8 mouse cellular contexts compared by ENCODE assay signal in genomic region chr3:96221640-96222038, GRCm38 (mm10). TPM values are rescaled to one million over a fixed set of nuclear protein-coding genes. Genes with fewer than 3 reads are reported as not detected.
DNase-seq lines count a peak whose midpoint lies in the region; ATAC-seq lines count a peak whose summit lies in the region.

No protein-coding gene starts in this region.

- H3K4me1 ChIP-seq in heart, embryonic 12.5 days (replicated peaks), result peaks cover 43% of the 10 kb centered on the region
- peaks cover 25% of the 10 kb centered on the region for H3K4me1 ChIP-seq in forebrain, embryonic 16.5 days (replicated peaks; ENCODE audit: control insufficient read depth, insufficient read depth, low read length)
- H3K4me1 ChIP-seq in liver, embryonic 11.5 days (replicated peaks; ENCODE audit: control insufficient read depth, insufficient read depth, low read length), result peaks cover 33% of the 10 kb centered on the region
- H3K4me1 ChIP-seq in stomach, embryonic 14.5 days (ENCODE audit: control insufficient read depth, insufficient read depth, low read length), result peaks cover 22% of the 10 kb centered on the region

- H3K36me3 ChIP-seq in heart, embryonic 12.5 days, result no peaks in the 10 kb centered on the region
- H3K36me3 ChIP-seq in forebrain, embryonic 16.5 days (ENCODE audit: control insufficient read depth, insufficient read depth), result no peaks in the 10 kb centered on the region
- H3K36me3 ChIP-seq in liver, embryonic 11.5 days (ENCODE audit: control insufficient read depth, insufficient read depth, low read length), result no peaks in the 10 kb centered on the region
- H3K36me3 ChIP-seq in stomach, embryonic 14.5 days (ENCODE audit: control insufficient read depth, insufficient read depth, low read length), result no peaks in the 10 kb centered on the region

- peak overlapping the region; percentile 100 for H3K27ac ChIP-seq in heart, embryonic 12.5 days (ENCODE audit: poor library complexity, severe bottlenecking)
- H3K27ac ChIP-seq in forebrain, embryonic 16.5 days (ENCODE audit: low read length), result peak overlapping the region; percentile 98
- peak overlapping the region; percentile 100 for H3K27ac ChIP-seq in liver, embryonic 11.5 days (ENCODE audit: low read depth, low read length)
- peak overlapping the region; percentile 96 for H3K27ac ChIP-seq in stomach, embryonic 14.5 days (ENCODE audit: low read length)

- peak overlapping the region; percentile 90 for H3K9ac ChIP-seq in heart, embryonic 12.5 days
- H3K9ac ChIP-seq in forebrain, embryonic 16.5 days (replicated peaks; ENCODE audit: low read depth, low read length), result peak overlapping the region; percentile 68
- H3K9ac ChIP-seq in liver, embryonic 11.5 days (ENCODE audit: low read depth, low read length), result peak overlapping the region; percentile 86
- peak overlapping the region; percentile 48 for H3K9ac ChIP-seq in stomach, embryonic 14.5 days (replicated peaks; ENCODE audit: low read depth, low read length)

- H3K4me3 ChIP-seq in heart, embryonic 12.5 days, result peak overlapping the region; percentile 79
- peak overlapping the region; percentile 72 for H3K4me3 ChIP-seq in forebrain, embryonic 16.5 days (replicated peaks; ENCODE audit: low read length)
- peak overlapping the region; percentile 61 for H3K4me3 ChIP-seq in liver, embryonic 11.5 days (ENCODE audit: low read depth, low read length)
- H3K4me3 ChIP-seq in stomach, embryonic 14.5 days (ENCODE audit: low read depth, low read length), result peak overlapping the region; percentile 46

- no peak for ATAC-seq in heart, embryonic 12.5 days (ENCODE audit: insufficient number of reproducible peaks, low FRiP score)
- ATAC-seq in forebrain, embryonic 16.5 days, result no peak
- ATAC-seq in liver, embryonic 11.5 days (replicated peaks; ENCODE audit: low FRiP score), result no peak
- ATAC-seq in stomach, embryonic 14.5 days (ENCODE audit: insufficient number of reproducible peaks, insufficient read depth, low FRiP score, low read depth), result no peak

- peak overlapping the region; percentile 90 for H3K4me2 ChIP-seq in heart, embryonic 12.5 days
- H3K4me2 ChIP-seq in forebrain, embryonic 16.5 days (ENCODE audit: low read length), result peak overlapping the region; percentile 86
- peak overlapping the region; percentile 92 for H3K4me2 ChIP-seq in liver, embryonic 11.5 days
- peak overlapping the region; percentile 90 for H3K4me2 ChIP-seq in stomach, embryonic 14.5 days (replicated peaks; ENCODE audit: low read depth, low read length)

- H3K9me3 ChIP-seq in heart, embryonic 12.5 days (replicated peaks), result no peaks in the 10 kb centered on the region
- H3K9me3 ChIP-seq in forebrain, embryonic 16.5 days (ENCODE audit: control insufficient read depth, low read length), result no peaks in the 10 kb centered on the region
- no peaks in the 10 kb centered on the region for H3K9me3 ChIP-seq in liver, embryonic 11.5 days (ENCODE audit: control insufficient read depth, low read length)
- H3K9me3 ChIP-seq in stomach, embryonic 14.5 days (ENCODE audit: control insufficient read depth, low read depth, low read length), result no peaks in the 10 kb centered on the region

- H3K27me3 ChIP-seq in heart, embryonic 12.5 days (replicated peaks), result no peaks in the 10 kb centered on the region
- H3K27me3 ChIP-seq in forebrain, embryonic 16.5 days (replicated peaks; ENCODE audit: control insufficient read depth, insufficient read depth, low read length), result no peaks in the 10 kb centered on the region
- H3K27me3 ChIP-seq in liver, embryonic 11.5 days (replicated peaks; ENCODE audit: control insufficient read depth, insufficient read depth, low read length), result no peaks in the 10 kb centered on the region
- no peaks in the 10 kb centered on the region for H3K27me3 ChIP-seq in stomach, embryonic 14.5 days (ENCODE audit: control insufficient read depth, insufficient read depth, low read length)

- DNase-seq in heart, postnatal 4 days, result no peak
- peak; percentile 34 for DNase-seq in MN1 (ENCODE audit: low spot score)
- DNase-seq in liver, embryonic 11.5 days (ENCODE audit: low spot score), result peak; percentile 52
- no peak for DNase-seq in adrenal gland, adult 8-10 months
- no peak for DNase-seq in layer of hippocampus, postnatal 10 days (ENCODE audit: low spot score in 2 of 2)

- WGBS in heart, embryonic 12.5 days, result 30% methylated on average over 9 of the region's 9 CpGs
- WGBS in forebrain, embryonic 16.5 days, result 4% methylated on average over 9 of the region's 9 CpGs
- WGBS in liver, embryonic 11.5 days, result 29% methylated on average over 9 of the region's 9 CpGs
- WGBS in stomach, embryonic 14.5 days, result 22% methylated on average over 9 of the region's 9 CpGs

RNA-seq across cellular contexts. Expression of gene Hist2h2be, which starts 0.7 kb away (rescaled TPM):
- polyA plus RNA-seq in heart, embryonic 12.5 days (2016; fragmentation: Nextera tagmentation; extraction: Ambion mirVana), result 5.0 and 5.7 TPM in 2 replicates
- 1 to 10 TPM; 5.7 to 5.8 TPM for total RNA-seq in heart, postnatal 4 days (2021)
- 8.6 and 10.8 TPM in 2 replicates for polyA plus RNA-seq in forebrain, embryonic 16.5 days (2015; fragmentation: Nextera tagmentation; extraction: Ambion mirVana)
- 7.7 and 7.9 TPM in 2 replicates for polyA plus RNA-seq in liver, embryonic 11.5 days (2014; fragmentation: Nextera tagmentation; extraction: Ambion mirVana)
- 9.7 and 9.8 TPM in 2 replicates for polyA plus RNA-seq in stomach, embryonic 14.5 days (2014; fragmentation: Nextera tagmentation; extraction: Ambion mirVana)
- 10 to 100 TPM; 13.8 to 27.3 (median 25.2) TPM for total RNA-seq in adrenal gland, adult 8-10 months (2022)
- total RNA-seq in layer of hippocampus, postnatal 10 days (2021), result 1 to 10 TPM; 3.9 TPM

RNA-seq across cellular contexts. Expression of gene Hist2h2ac, which starts 1.0 kb away (rescaled TPM):
- 4.4 and 5.9 TPM in 2 replicates for polyA plus RNA-seq in heart, embryonic 12.5 days (2016; fragmentation: Nextera tagmentation; extraction: Ambion mirVana)
- total RNA-seq in heart, postnatal 4 days (2021), result 100 to 1,000 TPM; 205 to 211 TPM
- 2.1 and 3.3 TPM in 2 replicates for polyA plus RNA-seq in forebrain, embryonic 16.5 days (2015; fragmentation: Nextera tagmentation; extraction: Ambion mirVana)
- 13.7 and 14.7 TPM in 2 replicates for polyA plus RNA-seq in liver, embryonic 11.5 days (2014; fragmentation: Nextera tagmentation; extraction: Ambion mirVana)
- polyA plus RNA-seq in stomach, embryonic 14.5 days (2014; fragmentation: Nextera tagmentation; extraction: Ambion mirVana), result 7.6 and 8.8 TPM in 2 replicates
- total RNA-seq in adrenal gland, adult 8-10 months (2022), result 10 to 100 TPM; 53.1 to 90.6 (median 58.9) TPM
- total RNA-seq in layer of hippocampus, postnatal 10 days (2021), result 10 to 100 TPM; 42.5 to 52.0 TPM

RNA-seq across cellular contexts. Expression of gene Hist2h2ab, which starts 2.0 kb away (rescaled TPM):
- not detected in 2 replicates for polyA plus RNA-seq in heart, embryonic 12.5 days (2016; fragmentation: Nextera tagmentation; extraction: Ambion mirVana)
- 10 to 100 TPM; 25.5 to 29.9 TPM for total RNA-seq in heart, postnatal 4 days (2021)
- not detected in 2 replicates for polyA plus RNA-seq in forebrain, embryonic 16.5 days (2015; fragmentation: Nextera tagmentation; extraction: Ambion mirVana)
- 0.92 TPM in 1 of 2 replicates, not detected in the other for polyA plus RNA-seq in liver, embryonic 11.5 days (2014; fragmentation: Nextera tagmentation; extraction: Ambion mirVana)
- 1.6 and 2.6 TPM in 2 replicates for polyA plus RNA-seq in stomach, embryonic 14.5 days (2014; fragmentation: Nextera tagmentation; extraction: Ambion mirVana)
- 1 to 10 TPM; 4.8 to 9.2 (median 9.0) TPM for total RNA-seq in adrenal gland, adult 8-10 months (2022)
- 10 to 100 TPM; 16.7 to 16.8 TPM for total RNA-seq in layer of hippocampus, postnatal 10 days (2021)

RNA-seq across cellular contexts. Expression of gene Bola1, which starts 2.1 kb away (rescaled TPM):
- polyA plus RNA-seq in heart, embryonic 12.5 days (2016; fragmentation: Nextera tagmentation; extraction: Ambion mirVana), result 44.4 and 45.6 TPM in 2 replicates
- total RNA-seq in heart, postnatal 4 days (2021), result 10 to 100 TPM; 18.8 to 20.9 TPM
- 64.1 and 64.3 TPM in 2 replicates for polyA plus RNA-seq in forebrain, embryonic 16.5 days (2015; fragmentation: Nextera tagmentation; extraction: Ambion mirVana)
- polyA plus RNA-seq in liver, embryonic 11.5 days (2014; fragmentation: Nextera tagmentation; extraction: Ambion mirVana), result 93.8 and 98.8 TPM in 2 replicates
- 52.7 and 61.3 TPM in 2 replicates for polyA plus RNA-seq in stomach, embryonic 14.5 days (2014; fragmentation: Nextera tagmentation; extraction: Ambion mirVana)
- 10 to 100 TPM; 24.2 to 48.0 (median 33.0) TPM for total RNA-seq in adrenal gland, adult 8-10 months (2022)
- 10 to 100 TPM; 20.9 to 22.8 TPM for total RNA-seq in layer of hippocampus, postnatal 10 days (2021)

RNA-seq across cellular contexts. Expression of gene Hist2h3c2, which starts 17.3 kb away (rescaled TPM):
- 2.5 and 3.7 TPM in 2 replicates for polyA plus RNA-seq in heart, embryonic 12.5 days (2016; fragmentation: Nextera tagmentation; extraction: Ambion mirVana)
- total RNA-seq in heart, postnatal 4 days (2021), result 100 to 1,000 TPM; 209 to 211 TPM
- 2.4 and 3.4 TPM in 2 replicates for polyA plus RNA-seq in forebrain, embryonic 16.5 days (2015; fragmentation: Nextera tagmentation; extraction: Ambion mirVana)
- polyA plus RNA-seq in liver, embryonic 11.5 days (2014; fragmentation: Nextera tagmentation; extraction: Ambion mirVana), result 5.8 and 8.0 TPM in 2 replicates
- polyA plus RNA-seq in stomach, embryonic 14.5 days (2014; fragmentation: Nextera tagmentation; extraction: Ambion mirVana), result 4.9 and 6.2 TPM in 2 replicates
- 10 to 100 TPM; 13.0 to 27.9 (median 18.2) TPM for total RNA-seq in adrenal gland, adult 8-10 months (2022)
- 10 to 100 TPM; 18.2 to 19.1 TPM for total RNA-seq in layer of hippocampus, postnatal 10 days (2021)

Comparison
In these comparisons a context has a peak if more than half of its experiments do, and no peak if none do; other contexts are left out.
1. DNase-seq: peak in MN1 (single experiment) and liver, embryonic 11.5 days (single experiment); none in heart, postnatal 4 days (single experiment), adrenal gland, adult 8-10 months (single experiment) and layer of hippocampus, postnatal 10 days (0 of 2).
2. Peak in every context shown above with its lines, with median percentiles within 50 percentile points of each other: H3K27ac ChIP-seq, H3K4me2 ChIP-seq, H3K4me3 ChIP-seq and H3K9ac ChIP-seq.